Mouse (Mus musculus) testis, adult 2 months (tissue): Measurements from ENCODE around the gene Cacna1c.

Experiments used
- CTCF ChIP-seq: fragments of 200-500 bp; IDR thresholded peaks from 2 replicates; pipeline ENCODE4 v1.5.1; 2012; ENCODE audit warnings: low read depth, mild to moderate bottlenecking, inconsistent platforms, low read length, moderate library complexity; ENCODE audit not compliant: control insufficient read depth, insufficient read depth, insufficient replicate concordance
- POLR2A ChIP-seq: fragments of 200-500 bp; IDR thresholded peaks from 2 replicates; pipeline ENCODE4 v1.6.1; 2012; ENCODE audit warnings: low read depth, mild to moderate bottlenecking, inconsistent platforms, low read length, moderate library complexity; ENCODE audit not compliant: control insufficient read depth

GRCm38 (mm10) chr6:118944093-118944492 is 252.1 kb downstream of the Cacna1c start:
- no peak for TF ChIP-seq CTCF
- no peak for TF ChIP-seq POLR2A
